Mouse (Mus musculus) midbrain, embryonic 10.5 days (tissue): ENCODE results near the gene Aebp1. TPM values are rescaled to one million over a fixed set of nuclear protein-coding genes. Genes with fewer than 3 reads are reported as not detected.

ENCODE experiments used
- DNase-seq: peaks from one replicate; pipeline ENCODE4 v3.0.0-alpha.2; 2017; ENCODE audit warnings: low spot score
- H3K27ac ChIP-seq: fragments of 300-500 bp; sonication (generic); replicated peaks from 2 replicates; pipeline ENCODE4 v1.5.1; 2016; ENCODE audit warnings: mild to moderate bottlenecking
- H3K27me3 ChIP-seq: fragments of 300-500 bp; sonication (generic); 2 replicates; pipeline ENCODE4 v1.6.1; 2016; ENCODE audit warnings: low read depth, mild to moderate bottlenecking; ENCODE audit not compliant: poor library complexity, severe bottlenecking
- H3K36me3 ChIP-seq: fragments of 300-500 bp; sonication (generic); 2 replicates; pipeline ENCODE4 v1.6.1; 2016; ENCODE audit warnings: mild to moderate bottlenecking, moderate library complexity
- H3K4me1 ChIP-seq: fragments of 300-500 bp; sonication (generic); 2 replicates; pipeline ENCODE4 v1.6.1; 2016
- H3K4me3 ChIP-seq: fragments of 300-500 bp; sonication (generic); 2 replicates; pipeline ENCODE4 v1.5.1; 2016; ENCODE audit warnings: mild to moderate bottlenecking, moderate library complexity
- H3K9me3 ChIP-seq: fragments of 300-500 bp; sonication (generic); replicated peaks from 2 replicates; pipeline ENCODE4 v1.6.1; 2016; ENCODE audit warnings: mild to moderate bottlenecking
- WGBS: fragments of 180-500 bp; shearing (Covaris S2); methylation state at CpG from one replicate; pipeline ENCODE4 v1.1.7; 2016; 5-methylcytosine and 5-hydroxymethylcytosine counted together
- polyA plus RNA-seq: library from polyadenylated mRNA; unstranded; fragments of >200 nt; fragmentation: Nextera tagmentation; extraction: Ambion mirVana; gene quantifications from 2 replicates; pipeline ENCODE4 v1.2.1, GENCODE M21; 2016

Aebp1 gene
- 8.1 and 13.5 TPM in 2 replicates for polyA plus RNA-seq

- Histone ChIP-seq H3K27ac (peak within 1 kb of the TSS; percentile 71; the same call in 1 of the 2 replicates), H3K4me1 (peaks cover 18% of the 10 kb centered on the region), H3K9me3 (no peaks in the 10 kb centered on the region; the same call in 1 of the 2 replicates), H3K4me3 (peak within 1 kb of the TSS; percentile 51), H3K36me3 (no peaks in the 10 kb centered on the region), H3K27me3 (peaks cover 50% of the 10 kb centered on the region)
- DNase-seq: peak; percentile 43
- WGBS: 4% methylated on average over 59 of the region's 59 CpGs
Observed at GRCm38 (mm10) chr11:5861678-5862393, at the start of gene Aebp1. Gene Aebp1 (plus strand): TSS chr11:5861947.

GRCm38 (mm10) chr11:5813381-5813780 lies 48.4 kb upstream of the Aebp1 start:
- DNase-seq: no peak
- WGBS: 78% methylated on average over 10 of the region's 10 CpGs

GRCm38 (mm10) chr11:5819223-5819622 lies 42.5 kb upstream of the Aebp1 start:
- H3K9me3 ChIP-seq: no peaks in the 10 kb centered on the region
- no peaks in the 10 kb centered on the region for H3K27me3 ChIP-seq
- H3K4me1 ChIP-seq: no peaks in the 10 kb centered on the region
- H3K4me3 ChIP-seq: no peak overlapping the region
- H3K27ac ChIP-seq: no peak overlapping the region
- H3K36me3 ChIP-seq: no peaks in the 10 kb centered on the region
- WGBS: 69% methylated on average over 2 of the region's 2 CpGs
- no peak for DNase-seq

More at GRCm38 (mm10) chr11:5813381-5813780, 48.4 kb upstream of the Aebp1 start:
- no peaks in the 10 kb centered on the region for H3K27me3 ChIP-seq
- H3K36me3 ChIP-seq: no peaks in the 10 kb centered on the region
- no peak overlapping the region for H3K4me3 ChIP-seq
- H3K27ac ChIP-seq: no peak overlapping the region
- no peaks in the 10 kb centered on the region for H3K9me3 ChIP-seq
- H3K4me1 ChIP-seq: no peaks in the 10 kb centered on the region

GRCm38 (mm10) chr11:5825432-5825831 lies 36.3 kb upstream of the Aebp1 start:
- peaks cover 26% of the 10 kb centered on the region for H3K36me3 ChIP-seq
- DNase-seq: no peak
- H3K27me3 ChIP-seq: no peaks in the 10 kb centered on the region
- H3K27ac ChIP-seq: no peak overlapping the region
- no peaks in the 10 kb centered on the region for H3K9me3 ChIP-seq
- no peak overlapping the region for H3K4me3 ChIP-seq
- no peaks in the 10 kb centered on the region for H3K4me1 ChIP-seq

- Histone ChIP-seq H3K9me3 (no peaks in the 10 kb centered on the region), H3K4me1 (no peaks in the 10 kb centered on the region), H3K36me3 (peaks cover 51% of the 10 kb centered on the region), H3K4me3 (no peak overlapping the region), H3K27me3 (no peaks in the 10 kb centered on the region), H3K27ac (no peak overlapping the region)
- WGBS: 92% methylated on average over 5 of the region's 5 CpGs
- DNase-seq: no peak
Observed at GRCm38 (mm10) chr11:5827931-5828330, 33.8 kb upstream of the Aebp1 start.

GRCm38 (mm10) chr11:5828509-5829191 lies 33.1 kb upstream of the Aebp1 start:
- WGBS: 91% methylated on average over 11 of the region's 11 CpGs
- Histone ChIP-seq H3K27me3 (no peaks in the 10 kb centered on the region), H3K36me3 (peaks cover 56% of the 10 kb centered on the region), H3K9me3 (no peaks in the 10 kb centered on the region), H3K4me3 (no peak overlapping the region), H3K4me1 (no peaks in the 10 kb centered on the region), H3K27ac (no peak overlapping the region)
- DNase-seq: no peak

GRCm38 (mm10) chr11:5829327-5829726 lies 32.4 kb upstream of the Aebp1 start:
- no peaks in the 10 kb centered on the region for H3K9me3 ChIP-seq
- no peaks in the 10 kb centered on the region for H3K4me1 ChIP-seq
- H3K36me3 ChIP-seq: peaks cover 63% of the 10 kb centered on the region
- 94% methylated on average over 12 of the region's 12 CpGs for WGBS
- no peak overlapping the region for H3K4me3 ChIP-seq
- no peak for DNase-seq
- no peaks in the 10 kb centered on the region for H3K27me3 ChIP-seq
- no peak overlapping the region for H3K27ac ChIP-seq

GRCm38 (mm10) chr11:5834506-5834905 lies 27.2 kb upstream of the Aebp1 start:
- no peak for DNase-seq
- Histone ChIP-seq H3K36me3 (peaks cover 59% of the 10 kb centered on the region), H3K27ac (no peak overlapping the region), H3K9me3 (no peaks in the 10 kb centered on the region), H3K4me3 (no peak overlapping the region), H3K27me3 (no peaks in the 10 kb centered on the region), H3K4me1 (peaks cover 15% of the 10 kb centered on the region)
- WGBS: 94% methylated on average over 9 of the region's 9 CpGs

GRCm38 (mm10) chr11:5835057-5835456 lies 26.7 kb upstream of the Aebp1 start:
- Histone ChIP-seq H3K36me3 (peaks cover 54% of the 10 kb centered on the region), H3K9me3 (no peaks in the 10 kb centered on the region), H3K4me3 (no peak overlapping the region), H3K4me1 (peaks cover 15% of the 10 kb centered on the region), H3K27me3 (no peaks in the 10 kb centered on the region), H3K27ac (no peak overlapping the region)
- 92% methylated on average over 7 of the region's 7 CpGs for WGBS
- DNase-seq: no peak

- DNase-seq: no peak
- 39% methylated on average over 1 of the region's 1 CpGs for WGBS
- Histone ChIP-seq H3K27ac (no peak overlapping the region), H3K9me3 (no peaks in the 10 kb centered on the region), H3K27me3 (no peaks in the 10 kb centered on the region), H3K36me3 (peaks cover 44% of the 10 kb centered on the region), H3K4me3 (no peak overlapping the region), H3K4me1 (peaks cover 15% of the 10 kb centered on the region)
Observed at GRCm38 (mm10) chr11:5836126-5836525, 25.6 kb upstream of the Aebp1 start.

- under 1% methylated on average over 63 of the region's 63 CpGs for WGBS
- Histone ChIP-seq H3K9me3 (no peaks in the 10 kb centered on the region), H3K4me1 (peaks cover 15% of the 10 kb centered on the region), H3K27ac (peak within 1 kb of the TSS; percentile 88), H3K4me3 (peak within 1 kb of the TSS; percentile 89), H3K27me3 (no peaks in the 10 kb centered on the region), H3K36me3 (peaks cover 30% of the 10 kb centered on the region)
- DNase-seq: peak; percentile 91
Observed at GRCm38 (mm10) chr11:5837251-5838246, 24.2 kb upstream of the Aebp1 start, which contains the start of gene Polm. Gene Polm (minus strand): TSS chr11:5838016.

- Histone ChIP-seq H3K36me3 (peaks cover 4% of the 10 kb centered on the region; the same call in 1 of the 2 replicates), H3K27me3 (no peaks in the 10 kb centered on the region), H3K4me3 (no peak overlapping the region), H3K27ac (no peak overlapping the region), H3K4me1 (peaks cover 15% of the 10 kb centered on the region), H3K9me3 (peaks cover 6% of the 10 kb centered on the region; the same call in 1 of the 2 replicates)
- WGBS: 85% methylated on average over 7 of the region's 7 CpGs
- DNase-seq: no peak
Observed at GRCm38 (mm10) chr11:5840346-5840745, 21.4 kb upstream of the Aebp1 start.
